Mouse (Mus musculus) heart, embryonic 10.5 days (tissue): Measurements from ENCODE around the gene Aldh1l2. TPM values are rescaled to one million over a fixed set of nuclear protein-coding genes. Genes with fewer than 3 reads are reported as not detected.

Source experiments
- polyA plus RNA-seq: library from polyadenylated mRNA; unstranded; fragments of >200 nt; fragmentation: Nextera tagmentation; extraction: Ambion mirVana; gene quantifications from 2 replicates; pipeline ENCODE4 v1.2.1, GENCODE M21; 2016

The Aldh1l2 gene
- polyA plus RNA-seq, 1 experiment from 2014 or later, result 3.7 TPM

Other genes with a start within 250 kb of the Aldh1l2 start
- 0.15 and 0.47 TPM in 2 replicates for gene Slc41a2, start 196.3 kb downstream of the Aldh1l2 start, polyA plus RNA-seq
- 0.64 and 0.80 TPM in 2 replicates for gene D10Wsu102e, start 173.9 kb downstream of the Aldh1l2 start, polyA plus RNA-seq
- 29.6 and 32.1 TPM in 2 replicates for gene Washc4, start 9.6 kb upstream of the Aldh1l2 start, polyA plus RNA-seq
- 29.5 and 34.0 TPM in 2 replicates for gene Appl2, start 114.6 kb upstream of the Aldh1l2 start, polyA plus RNA-seq
- gene 1500009L16Rik, start 188.7 kb upstream of the Aldh1l2 start, polyA plus RNA-seq, result 14.4 and 28.3 TPM in 2 replicates